Mouse (Mus musculus) heart, embryonic 15.5 days (tissue): ENCODE data around the gene Kazn. TPM values are rescaled to one million over a fixed set of nuclear protein-coding genes. Genes with fewer than 3 reads are reported as not detected.

ENCODE experiments used
- ATAC-seq: fragments of 200-750 bp; cut with Nextera tagmentation; replicated peaks from 2 replicates; pipeline ENCODE4 v1.8.0; 2017; ENCODE audit warnings: low read depth, moderate TSS enrichment; ENCODE audit not compliant: insufficient number of reproducible peaks, insufficient read depth, low FRiP score
- H3K27ac ChIP-seq: fragments of 300-500 bp; sonication (generic); 2 replicates; pipeline ENCODE4 v1.5.1; 2015; ENCODE audit warnings: mild to moderate bottlenecking, inconsistent platforms
- H3K27me3 ChIP-seq: fragments of 300-500 bp; sonication (generic); 2 replicates; pipeline ENCODE4 v1.6.1; 2015; ENCODE audit warnings: inconsistent platforms
- H3K36me3 ChIP-seq: fragments of 300-500 bp; sonication (generic); 2 replicates; pipeline ENCODE4 v1.6.1; 2015; ENCODE audit warnings: mild to moderate bottlenecking, inconsistent platforms
- H3K4me1 ChIP-seq: fragments of 300-500 bp; sonication (generic); replicated peaks from 2 replicates; pipeline ENCODE4 v1.6.1; 2015; ENCODE audit warnings: inconsistent platforms
- H3K4me2 ChIP-seq: fragments of 300-500 bp; sonication (generic); 2 replicates; pipeline ENCODE4 v1.6.1; 2015; ENCODE audit warnings: inconsistent platforms, mild to moderate bottlenecking, moderate library complexity
- H3K4me3 ChIP-seq: fragments of 300-500 bp; sonication (generic); 2 replicates; pipeline ENCODE4 v1.5.1; 2015; ENCODE audit warnings: mild to moderate bottlenecking, inconsistent platforms
- H3K9ac ChIP-seq: fragments of 300-500 bp; sonication (generic); 2 replicates; pipeline ENCODE4 v1.6.1; 2015; ENCODE audit warnings: mild to moderate bottlenecking, inconsistent platforms
- H3K9me3 ChIP-seq: fragments of 300-500 bp; sonication (generic); replicated peaks from 2 replicates; pipeline ENCODE4 v1.6.1; 2016; ENCODE audit warnings: inconsistent platforms
- WGBS: fragments of 180-500 bp; shearing (Covaris S2); methylation state at CpG from one replicate; pipeline ENCODE4 v1.1.7; 2015; ENCODE audit warnings: mixed read lengths; 5-methylcytosine and 5-hydroxymethylcytosine counted together
- polyA plus RNA-seq: library from polyadenylated mRNA; unstranded; fragments of >200 nt; fragmentation: Nextera tagmentation; extraction: Ambion mirVana; gene quantifications from 2 replicates; pipeline ENCODE4 v1.2.1, GENCODE M21; 2015

Gene Kazn
- polyA plus RNA-seq, 1 experiment from 2014 or later = 4.3 TPM

- no peak for ATAC-seq
- no peak overlapping the region for H3K27ac ChIP-seq
- H3K4me3 ChIP-seq = no peak overlapping the region
- no peaks in the 10 kb centered on the region for H3K27me3 ChIP-seq
- H3K9me3 ChIP-seq = no peaks in the 10 kb centered on the region; the same call in 1 of the 2 replicates
- H3K36me3 ChIP-seq = no peaks in the 10 kb centered on the region
- no peak overlapping the region for H3K9ac ChIP-seq
- no peaks in the 10 kb centered on the region for H3K4me1 ChIP-seq
- WGBS = 89% methylated on average over 7 of the region's 7 CpGs
- H3K4me2 ChIP-seq = no peak overlapping the region
Measured at GRCm38 (mm10) chr4:142264335-142264734, 25.1 kb upstream of the Kazn start.

GRCm38 (mm10) chr4:142261725-142262124, 22.5 kb upstream of the Kazn start:
- no peak for ATAC-seq
- Histone ChIP-seq H3K9me3 (no peaks in the 10 kb centered on the region), H3K4me2 (no peak overlapping the region), H3K27ac (no peak overlapping the region), H3K4me1 (no peaks in the 10 kb centered on the region), H3K9ac (no peak overlapping the region), H3K4me3 (no peak overlapping the region), H3K27me3 (no peaks in the 10 kb centered on the region), H3K36me3 (no peaks in the 10 kb centered on the region)
- WGBS = 63% methylated on average over 4 of the region's 4 CpGs

DNA sequence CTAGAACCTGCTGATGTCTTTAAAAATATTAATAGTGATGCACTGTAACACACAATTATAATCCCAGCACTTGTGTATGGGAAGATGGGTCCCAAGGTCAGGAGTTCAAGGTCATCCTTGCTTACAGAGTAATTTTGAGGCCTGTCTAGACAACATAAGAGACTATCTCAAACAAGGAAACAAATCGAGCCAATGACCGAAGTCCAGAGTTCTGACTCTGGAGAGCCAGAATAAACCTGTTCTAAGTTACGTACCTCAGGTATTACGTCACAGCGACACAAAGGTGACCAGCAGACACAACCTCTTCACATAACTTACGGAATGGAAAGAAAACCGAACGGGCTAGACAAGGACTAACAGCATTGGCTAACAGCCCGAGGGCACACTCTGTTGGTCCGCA, 19.5 kb upstream of the Kazn start:
- no peak overlapping the region for H3K4me3 ChIP-seq
- H3K27ac ChIP-seq = no peak overlapping the region
- H3K4me1 ChIP-seq = no peaks in the 10 kb centered on the region
- no peaks in the 10 kb centered on the region for H3K36me3 ChIP-seq
- no peaks in the 10 kb centered on the region for H3K9me3 ChIP-seq
- ATAC-seq = no peak
- no peak overlapping the region for H3K9ac ChIP-seq
- H3K27me3 ChIP-seq = no peaks in the 10 kb centered on the region
- whole genome bisulfite sequencing = 88% methylated on average over 10 of the region's 10 CpGs
- no peak overlapping the region for H3K4me2 ChIP-seq

- H3K9ac ChIP-seq = no peak overlapping the region
- no peaks in the 10 kb centered on the region for H3K27me3 ChIP-seq
- ATAC-seq = no peak
- H3K36me3 ChIP-seq = no peaks in the 10 kb centered on the region
- no peak overlapping the region for H3K4me2 ChIP-seq
- no peaks in the 10 kb centered on the region for H3K9me3 ChIP-seq
- H3K4me1 ChIP-seq = peaks cover 4% of the 10 kb centered on the region; the same call in 1 of the 2 replicates
- H3K27ac ChIP-seq = no peak overlapping the region
- 71% methylated on average over 6 of the region's 6 CpGs for WGBS
- no peak overlapping the region for H3K4me3 ChIP-seq
Measured at GRCm38 (mm10) chr4:142254088-142254487, 14.9 kb upstream of the Kazn start.

DNA sequence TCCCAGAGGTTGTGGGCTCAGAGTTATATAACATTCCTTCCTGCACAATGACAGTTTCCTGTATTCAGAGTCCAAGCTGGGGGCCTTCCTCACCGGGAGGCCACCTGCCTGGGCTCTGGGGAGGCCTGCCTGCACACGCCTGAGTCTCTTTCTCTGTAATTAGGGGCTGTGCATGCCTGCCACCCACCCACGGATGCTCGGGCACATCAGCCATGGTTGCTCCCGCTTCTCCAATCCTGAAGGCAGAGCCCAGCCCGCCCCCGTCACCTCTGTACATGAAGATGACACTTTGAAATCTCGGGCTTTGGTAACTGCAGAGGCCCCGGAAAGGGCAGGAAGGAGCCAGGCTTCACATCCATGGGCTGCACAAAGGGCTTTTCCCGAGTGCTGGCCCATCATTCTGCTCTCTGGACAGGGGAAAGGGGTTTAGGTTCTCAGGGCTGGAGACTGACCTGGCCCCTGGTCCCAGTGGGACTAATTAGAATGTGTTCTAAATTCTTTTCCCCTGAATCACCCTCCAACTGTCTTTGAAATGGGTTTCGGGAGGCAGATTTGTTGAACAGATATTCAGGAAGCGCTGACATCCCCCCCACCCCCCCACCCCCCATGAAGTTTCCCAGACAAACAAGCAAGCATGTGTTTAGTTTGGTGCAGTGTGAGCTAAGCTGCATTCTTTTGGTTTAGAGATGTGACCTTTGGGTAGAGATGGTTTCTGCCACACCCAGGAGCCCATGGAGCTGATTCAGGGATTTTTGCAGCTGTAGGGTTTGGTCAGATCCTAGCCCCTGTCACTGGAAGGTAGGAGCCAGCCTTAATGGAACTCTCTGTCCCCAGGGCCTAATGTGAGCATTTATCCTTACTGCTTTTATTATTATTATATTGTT, 12.5 kb upstream of the Kazn start:
- Histone ChIP-seq H3K9me3 (no peaks in the 10 kb centered on the region), H3K4me1 (peaks cover 4% of the 10 kb centered on the region; the same call in 1 of the 2 replicates), H3K36me3 (no peaks in the 10 kb centered on the region), H3K27ac (no peak overlapping the region), H3K9ac (no peak overlapping the region), H3K27me3 (no peaks in the 10 kb centered on the region), H3K4me2 (no peak overlapping the region), H3K4me3 (no peak overlapping the region)
- WGBS = 47% methylated on average over 12 of the region's 12 CpGs
- ATAC-seq = no peak

DNA sequence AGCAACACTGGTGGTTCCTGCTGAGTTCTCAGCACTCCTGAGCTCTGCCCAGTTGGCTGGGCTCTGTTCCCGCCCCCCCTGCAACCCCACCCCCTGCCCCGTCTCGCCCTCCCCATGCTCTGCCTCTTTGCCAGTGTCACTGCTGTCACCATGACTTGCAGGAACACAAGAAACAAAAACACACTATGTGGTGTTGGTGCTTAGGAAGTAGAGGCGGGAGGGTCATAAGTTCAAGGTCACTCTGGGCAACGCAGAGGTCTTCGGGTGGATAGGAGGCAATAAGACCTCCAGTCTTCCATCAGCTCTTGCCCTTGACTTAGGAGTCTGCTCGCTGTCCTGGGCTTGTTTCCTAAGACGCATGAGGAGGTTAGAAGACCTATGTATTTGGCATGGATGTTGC, 10.9 kb upstream of the Kazn start:
- Histone ChIP-seq H3K9me3 (no peaks in the 10 kb centered on the region), H3K27ac (no peak overlapping the region), H3K4me3 (no peak overlapping the region), H3K27me3 (no peaks in the 10 kb centered on the region), H3K4me1 (peaks cover 4% of the 10 kb centered on the region; the same call in 1 of the 2 replicates), H3K4me2 (no peak overlapping the region), H3K36me3 (no peaks in the 10 kb centered on the region), H3K9ac (no peak overlapping the region)
- ATAC-seq = no peak
- whole genome bisulfite sequencing = 89% methylated on average over 8 of the region's 8 CpGs

DNA sequence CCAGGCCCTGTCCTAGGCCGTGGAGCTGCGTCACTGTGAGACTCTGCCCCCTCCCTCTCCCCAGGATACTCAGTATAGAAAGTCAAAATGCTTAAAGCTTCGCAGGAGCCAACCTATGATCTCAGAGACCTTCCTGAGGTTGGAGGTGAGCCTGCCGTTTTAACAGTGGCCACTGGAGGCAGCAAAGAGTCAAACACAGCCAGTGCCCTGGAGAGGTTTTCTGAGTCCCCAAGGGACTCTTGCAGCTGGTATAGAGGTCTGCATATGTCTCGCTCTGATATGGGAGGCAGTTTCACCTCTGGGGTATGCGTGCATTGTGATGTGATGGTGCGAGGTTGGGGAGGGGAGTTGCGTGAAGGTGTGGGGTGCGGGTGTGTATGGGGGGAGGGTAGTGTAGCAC, 10.2 kb upstream of the Kazn start:
- Histone ChIP-seq H3K4me2 (no peak overlapping the region), H3K4me3 (no peak overlapping the region), H3K9ac (no peak overlapping the region), H3K36me3 (no peaks in the 10 kb centered on the region), H3K4me1 (peaks cover 4% of the 10 kb centered on the region; the same call in 1 of the 2 replicates), H3K9me3 (no peaks in the 10 kb centered on the region), H3K27me3 (no peaks in the 10 kb centered on the region), H3K27ac (no peak overlapping the region)
- no peak; the same call in 1 of the 2 replicates for ATAC-seq
- 24% methylated on average over 9 of the region's 9 CpGs for WGBS

DNA sequence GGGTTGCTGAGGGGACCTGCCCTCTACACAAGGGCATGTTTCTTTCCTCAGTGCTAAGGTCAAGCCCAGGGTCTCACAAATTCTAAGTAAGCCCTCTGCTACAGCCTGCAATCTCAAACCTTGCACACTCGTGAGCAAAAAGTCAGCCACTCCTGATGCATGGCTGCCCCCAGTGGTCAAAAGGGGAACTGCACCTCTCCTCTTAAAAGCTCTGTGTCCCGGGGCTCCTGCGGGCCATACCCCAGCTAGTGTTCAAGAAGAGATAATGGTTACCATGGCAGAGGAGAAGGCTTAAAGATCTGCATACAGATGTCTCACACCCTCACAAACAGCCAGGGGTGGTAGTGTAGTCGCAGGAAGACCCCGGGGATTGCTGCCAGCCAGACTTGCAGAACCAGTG, 9.2 kb upstream of the Kazn start:
- H3K27ac ChIP-seq = no peak overlapping the region
- H3K4me3 ChIP-seq = no peak overlapping the region
- H3K27me3 ChIP-seq = no peaks in the 10 kb centered on the region
- no peak overlapping the region for H3K9ac ChIP-seq
- H3K4me2 ChIP-seq = no peak overlapping the region
- H3K4me1 ChIP-seq = peaks cover 4% of the 10 kb centered on the region; the same call in 1 of the 2 replicates
- ATAC-seq = no peak
- H3K9me3 ChIP-seq = no peaks in the 10 kb centered on the region
- WGBS = 9% methylated on average over 5 of the region's 5 CpGs
- H3K36me3 ChIP-seq = no peaks in the 10 kb centered on the region

DNA sequence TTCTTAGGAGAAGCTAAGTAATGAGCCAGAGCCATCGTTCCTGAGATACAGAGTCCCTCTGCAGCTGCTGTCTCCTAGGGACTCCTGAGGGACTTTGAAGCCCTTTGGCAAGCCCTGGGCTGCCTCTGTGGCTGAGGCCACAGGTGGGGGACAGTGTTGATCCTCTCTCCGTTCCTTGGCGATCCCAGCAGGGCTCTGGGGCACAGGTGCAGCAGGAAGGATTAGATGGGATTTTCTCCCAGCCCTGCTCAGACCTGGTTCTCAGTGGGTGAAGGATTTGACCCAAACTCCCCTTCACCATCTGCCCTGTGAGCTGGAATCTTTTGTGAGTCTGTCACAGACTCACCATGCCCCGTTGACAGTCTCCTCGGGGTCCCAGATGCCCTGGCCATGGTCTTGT, 7.5 kb upstream of the Kazn start:
- Histone ChIP-seq H3K9ac (no peak overlapping the region), H3K27me3 (no peaks in the 10 kb centered on the region), H3K27ac (no peak overlapping the region), H3K4me1 (peaks cover 4% of the 10 kb centered on the region; the same call in 1 of the 2 replicates), H3K4me2 (no peak overlapping the region), H3K36me3 (no peaks in the 10 kb centered on the region), H3K4me3 (no peak overlapping the region), H3K9me3 (no peaks in the 10 kb centered on the region)
- no peak for ATAC-seq
- 32% methylated on average over 5 of the region's 5 CpGs for WGBS

DNA sequence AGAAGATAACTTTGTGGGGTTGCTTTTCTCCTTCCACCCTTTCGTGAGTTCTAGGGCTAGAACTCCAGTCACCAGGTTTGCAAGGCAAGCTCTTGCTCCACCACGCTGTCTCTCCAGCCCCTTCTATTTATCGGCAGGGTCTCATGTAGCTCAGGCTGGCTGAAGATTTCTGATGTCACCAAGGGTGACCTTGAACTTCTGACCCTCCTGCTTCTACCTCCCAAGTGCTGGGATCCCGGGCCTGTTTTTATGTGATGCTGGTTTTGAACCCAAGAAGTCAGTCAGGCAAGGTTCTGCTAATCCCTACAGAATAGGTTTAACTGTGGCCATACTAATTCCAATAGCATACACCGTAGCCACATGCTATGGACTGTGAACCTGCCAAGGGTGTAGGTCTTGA, 5.4 kb upstream of the Kazn start:
- WGBS = 81% methylated on average over 5 of the region's 5 CpGs
- no peak for ATAC-seq

DNA sequence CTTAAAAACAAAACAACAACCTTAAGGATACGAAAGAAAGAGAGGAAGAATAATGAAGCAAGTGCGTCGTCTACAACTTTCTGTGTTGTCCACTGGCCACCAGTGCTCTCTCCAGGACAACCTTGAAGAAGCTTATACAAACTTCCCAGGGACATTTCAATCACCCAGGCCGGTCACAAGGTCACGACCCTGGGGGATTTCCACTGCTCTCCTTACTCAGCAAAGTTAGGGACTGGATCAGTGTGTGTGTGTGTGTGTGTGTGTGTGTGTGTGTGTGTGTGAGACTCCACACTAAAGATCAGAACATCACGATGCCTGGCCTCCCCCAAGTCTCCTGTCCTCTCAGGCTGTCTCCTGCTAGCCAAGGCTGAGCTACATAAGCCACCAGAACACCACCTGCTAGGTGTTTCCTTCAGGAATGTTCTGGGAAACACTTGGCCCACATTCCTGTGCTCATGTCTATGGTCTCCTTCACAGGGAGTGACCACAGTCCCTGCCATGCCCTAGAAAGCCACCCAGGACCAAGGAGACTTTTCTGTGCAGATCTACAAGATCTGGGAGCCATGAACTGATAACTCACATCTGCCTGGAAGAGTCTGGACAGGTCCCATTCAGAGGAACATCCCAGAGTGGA, 3.7 kb upstream of the Kazn start:
- Histone ChIP-seq H3K9ac (no peak overlapping the region), H3K4me1 (peaks cover 11% of the 10 kb centered on the region), H3K36me3 (no peaks in the 10 kb centered on the region), H3K27ac (no peak overlapping the region), H3K4me3 (no peak overlapping the region), H3K27me3 (no peaks in the 10 kb centered on the region), H3K9me3 (no peaks in the 10 kb centered on the region), H3K4me2 (no peak overlapping the region)
- no peak for ATAC-seq
- WGBS = 85% methylated on average over 6 of the region's 6 CpGs

More for the DNA sequence above, 5.4 kb upstream of the Kazn start:
- no peaks in the 10 kb centered on the region for H3K27me3 ChIP-seq
- no peaks in the 10 kb centered on the region for H3K36me3 ChIP-seq
- H3K4me1 ChIP-seq = 0 out of 2 replicates have a peak, but pooled peaks cover 2% of the 10 kb centered on the region
- H3K9me3 ChIP-seq = no peaks in the 10 kb centered on the region
- no peak overlapping the region for H3K4me3 ChIP-seq
- H3K4me2 ChIP-seq = no peak overlapping the region
- no peak overlapping the region for H3K27ac ChIP-seq
- no peak overlapping the region for H3K9ac ChIP-seq
